Comparison of ENCODE assay signal across 8 mouse cellular contexts in genomic region chr11:62458276-62458724, GRCm38 (mm10). TPM values are rescaled to one million over a fixed set of nuclear protein-coding genes. Genes with fewer than 3 reads are reported as not detected.
DNase-seq lines count a peak whose midpoint lies in the region; ATAC-seq and TF ChIP-seq lines count a peak whose summit lies in the region.

Gene Pigl, plus strand, starts transcription at chr11:62458460.
Gene Ncor1, minus strand, starts transcription at chr11:62458541.

- H3K27ac ChIP-seq in embryonic facial prominence, embryonic 11.5 days (replicated peaks; ENCODE audit: low read depth, low read length): peak within 1 kb of the TSS; percentile 94
- H3K27ac ChIP-seq in kidney, adult 2 months (ENCODE audit: insufficient read depth, low read depth, low read length): peak within 1 kb of the TSS; percentile 94
- peak within 1 kb of the TSS; percentile 95 for H3K27ac ChIP-seq in limb, embryonic 11.5 days (replicated peaks; ENCODE audit: low read depth, low read length)
- H3K27ac ChIP-seq in midbrain, embryonic 13.5 days: peak within 1 kb of the TSS; percentile 98
- peak within 1 kb of the TSS; percentile 94 for H3K27ac ChIP-seq in small intestine, adult 2 months (ENCODE audit: insufficient read depth, low read depth, low read length)

- ATAC-seq in embryonic facial prominence, embryonic 11.5 days (replicated peaks; ENCODE audit: insufficient number of reproducible peaks, low FRiP score, low TSS enrichment, low read depth): peak; percentile 49
- ATAC-seq in limb, embryonic 11.5 days (ENCODE audit: insufficient number of reproducible peaks, low FRiP score, low TSS enrichment, low read depth): peak; percentile 80
- peak; percentile 65 for ATAC-seq in midbrain, embryonic 13.5 days

- under 1% methylated on average over 33 of the region's 33 CpGs for WGBS in embryonic facial prominence, embryonic 11.5 days
- WGBS in kidney, adult 2 months: under 1% methylated on average over 33 of the region's 33 CpGs
- under 1% methylated on average over 33 of the region's 33 CpGs for WGBS in limb, embryonic 11.5 days
- WGBS in midbrain, embryonic 13.5 days: under 1% methylated on average over 33 of the region's 33 CpGs
- WGBS in small intestine, adult 2 months: under 1% methylated on average over 33 of the region's 33 CpGs

- H3K36me3 ChIP-seq in embryonic facial prominence, embryonic 11.5 days (replicated peaks; ENCODE audit: control insufficient read depth, insufficient read depth, low read depth, low read length): no peaks in the 10 kb centered on the region
- no peaks in the 10 kb centered on the region for H3K36me3 ChIP-seq in kidney, adult 2 months (ENCODE audit: control insufficient read depth, insufficient read depth, low read length)
- no peaks in the 10 kb centered on the region; the same call in 1 of the 2 replicates for H3K36me3 ChIP-seq in limb, embryonic 11.5 days (ENCODE audit: control insufficient read depth, insufficient read depth, low read length)
- H3K36me3 ChIP-seq in midbrain, embryonic 13.5 days: no peaks in the 10 kb centered on the region
- no peaks in the 10 kb centered on the region for H3K36me3 ChIP-seq in small intestine, adult 2 months (ENCODE audit: control insufficient read depth, insufficient read depth, low read length)

- no peaks in the 10 kb centered on the region for H3K4me1 ChIP-seq in embryonic facial prominence, embryonic 11.5 days (ENCODE audit: control insufficient read depth, insufficient read depth, low read length)
- no peaks in the 10 kb centered on the region; the same call in 1 of the 2 replicates for H3K4me1 ChIP-seq in kidney, adult 2 months (ENCODE audit: control insufficient read depth, insufficient read depth, low read length)
- H3K4me1 ChIP-seq in limb, embryonic 11.5 days (ENCODE audit: control insufficient read depth, insufficient read depth, low read length): no peaks in the 10 kb centered on the region
- H3K4me1 ChIP-seq in midbrain, embryonic 13.5 days (replicated peaks): peaks cover 22% of the 10 kb centered on the region
- H3K4me1 ChIP-seq in small intestine, adult 2 months (ENCODE audit: control insufficient read depth, insufficient read depth, insufficient read length, low read length): peaks cover 3% of the 10 kb centered on the region; the same call in 1 of the 2 replicates

- peak; percentile 90 for DNase-seq in 3134 (ENCODE audit: extremely low read depth, insufficient read length, low spot score)
- peak; percentile 84 for DNase-seq in adrenal gland, postnatal 25 days
- peak; percentile 86 for DNase-seq in embryonic facial prominence, embryonic 11.5 days (ENCODE audit: low spot score)
- DNase-seq in heart, adult 18-20 months: peak; percentile 90
- DNase-seq in kidney, adult 2 months: peak; percentile 91
- DNase-seq in limb, embryonic 11.5 days (ENCODE audit: low spot score): peak; percentile 88

- no peak for TF ChIP-seq CTCF in kidney, adult 2 months (conservative IDR thresholded peaks at IDR 0.05; ENCODE audit: insufficient read depth, insufficient read length, low read depth, low read length)
- TF ChIP-seq CTCF in small intestine, adult 2 months (IDR thresholded peaks at IDR 0.05; ENCODE audit: extremely low read depth, insufficient read length, insufficient replicate concordance, low read depth, low read length): no peak

- H3K9me3 ChIP-seq in embryonic facial prominence, embryonic 11.5 days (replicated peaks; ENCODE audit: control insufficient read depth, low read length): no peaks in the 10 kb centered on the region
- H3K9me3 ChIP-seq in limb, embryonic 11.5 days (ENCODE audit: control insufficient read depth, low read length): no peaks in the 10 kb centered on the region
- H3K9me3 ChIP-seq in midbrain, embryonic 13.5 days: no peaks in the 10 kb centered on the region

- peak within 1 kb of the TSS; percentile 98 for H3K9ac ChIP-seq in embryonic facial prominence, embryonic 11.5 days (replicated peaks; ENCODE audit: low read length)
- peak within 1 kb of the TSS; percentile 99 for H3K9ac ChIP-seq in limb, embryonic 11.5 days (ENCODE audit: low read length)
- H3K9ac ChIP-seq in midbrain, embryonic 13.5 days (replicated peaks): peak within 1 kb of the TSS; percentile 99

- peak within 1 kb of the TSS; percentile 94 for H3K4me3 ChIP-seq in embryonic facial prominence, embryonic 11.5 days (ENCODE audit: low read depth, low read length)
- peak within 1 kb of the TSS; percentile 97 for H3K4me3 ChIP-seq in kidney, adult 2 months (ENCODE audit: insufficient read depth, low read depth, low read length)
- H3K4me3 ChIP-seq in limb, embryonic 11.5 days (ENCODE audit: low read depth, low read length): peak within 1 kb of the TSS; percentile 90
- peak within 1 kb of the TSS; percentile 91 for H3K4me3 ChIP-seq in midbrain, embryonic 13.5 days (replicated peaks)
- H3K4me3 ChIP-seq in small intestine, adult 2 months (ENCODE audit: low read depth, low read length): peak within 1 kb of the TSS; percentile 70

- TF ChIP-seq POLR2A in kidney, adult 2 months (IDR thresholded peaks at IDR 0.05; ENCODE audit: low read depth, low read length): peak; percentile 50
- peak; percentile 31 for TF ChIP-seq POLR2A in small intestine, adult 2 months (IDR thresholded peaks at IDR 0.05; ENCODE audit: low read depth, low read length)

- H3K27me3 ChIP-seq in embryonic facial prominence, embryonic 11.5 days (ENCODE audit: control insufficient read depth, insufficient read depth, low read length): no peaks in the 10 kb centered on the region
- H3K27me3 ChIP-seq in kidney, adult 2 months (replicated peaks; ENCODE audit: control insufficient read depth, insufficient read depth, low read length): no peaks in the 10 kb centered on the region
- H3K27me3 ChIP-seq in limb, embryonic 11.5 days (ENCODE audit: control insufficient read depth, insufficient read depth, low read length): no peaks in the 10 kb centered on the region
- H3K27me3 ChIP-seq in midbrain, embryonic 13.5 days: no peaks in the 10 kb centered on the region
- no peaks in the 10 kb centered on the region for H3K27me3 ChIP-seq in small intestine, adult 2 months (ENCODE audit: control insufficient read depth, insufficient read depth, low read length)

- H3K4me2 ChIP-seq in embryonic facial prominence, embryonic 11.5 days (ENCODE audit: low read depth, low read length): peak within 1 kb of the TSS; percentile 62
- H3K4me2 ChIP-seq in limb, embryonic 11.5 days (ENCODE audit: low read depth, severe bottlenecking): peak within 1 kb of the TSS; percentile 93
- H3K4me2 ChIP-seq in midbrain, embryonic 13.5 days (replicated peaks): peak within 1 kb of the TSS; percentile 76

RNA-seq across cellular contexts. Expression of gene Pigl, which starts in this region (rescaled TPM):
- 7.9 and 12.0 TPM in 2 replicates for total RNA-seq in adrenal gland, postnatal 25 days (2021)
- 12.1 and 14.2 TPM in 2 replicates for polyA plus RNA-seq in embryonic facial prominence, embryonic 11.5 days (2014; fragmentation: Nextera tagmentation; extraction: Ambion mirVana)
- 1 to 10 TPM; 3.1 to 3.2 TPM for total RNA-seq in heart, adult 18-20 months (2021)
- polyA plus RNA-seq in kidney, adult 2 months (2012; rRNA removed): 7.1 and 8.7 TPM in 2 replicates
- polyA plus RNA-seq in limb, embryonic 11.5 days (2014; fragmentation: Nextera tagmentation; extraction: Ambion mirVana): 12.5 and 13.7 TPM in 2 replicates
- polyA plus RNA-seq in midbrain, embryonic 13.5 days (2015; fragmentation: Nextera tagmentation; extraction: Ambion mirVana): 9.1 and 9.2 TPM in 2 replicates
- polyA plus RNA-seq in small intestine, adult 2 months (2012; rRNA removed): 2.4 and 5.8 TPM in 2 replicates

RNA-seq across cellular contexts. Expression of gene Ncor1, which starts in this region (rescaled TPM):
- 241 and 268 TPM in 2 replicates for total RNA-seq in adrenal gland, postnatal 25 days (2021)
- 157 and 170 TPM in 2 replicates for polyA plus RNA-seq in embryonic facial prominence, embryonic 11.5 days (2014; fragmentation: Nextera tagmentation; extraction: Ambion mirVana)
- total RNA-seq in heart, adult 18-20 months (2021): 100 to 1,000 TPM; 113 to 127 TPM
- polyA plus RNA-seq in kidney, adult 2 months (2012; rRNA removed): 110 and 127 TPM in 2 replicates
- 170 and 185 TPM in 2 replicates for polyA plus RNA-seq in limb, embryonic 11.5 days (2014; fragmentation: Nextera tagmentation; extraction: Ambion mirVana)
- 150 and 174 TPM in 2 replicates for polyA plus RNA-seq in midbrain, embryonic 13.5 days (2015; fragmentation: Nextera tagmentation; extraction: Ambion mirVana)
- polyA plus RNA-seq in small intestine, adult 2 months (2012; rRNA removed): 49.1 and 130 TPM in 2 replicates

Comparison
In these comparisons a context has a peak if more than half of its experiments do, and no peak if none do; other contexts are left out.
1. Peak in every context shown above with its lines: DNase-seq, ATAC-seq, H3K4me3 ChIP-seq and H3K27ac ChIP-seq.